Mouse (Mus musculus) A20 (cell line): ENCODE measurements around the gene Dmrtb1.

ENCODE experiments used
- DNase-seq: peaks from one replicate; pipeline ENCODE4 v3.0.0-alpha.2; 2011; ENCODE audit warnings: low read depth, low spot score

Dmrtb1 gene

DNA sequence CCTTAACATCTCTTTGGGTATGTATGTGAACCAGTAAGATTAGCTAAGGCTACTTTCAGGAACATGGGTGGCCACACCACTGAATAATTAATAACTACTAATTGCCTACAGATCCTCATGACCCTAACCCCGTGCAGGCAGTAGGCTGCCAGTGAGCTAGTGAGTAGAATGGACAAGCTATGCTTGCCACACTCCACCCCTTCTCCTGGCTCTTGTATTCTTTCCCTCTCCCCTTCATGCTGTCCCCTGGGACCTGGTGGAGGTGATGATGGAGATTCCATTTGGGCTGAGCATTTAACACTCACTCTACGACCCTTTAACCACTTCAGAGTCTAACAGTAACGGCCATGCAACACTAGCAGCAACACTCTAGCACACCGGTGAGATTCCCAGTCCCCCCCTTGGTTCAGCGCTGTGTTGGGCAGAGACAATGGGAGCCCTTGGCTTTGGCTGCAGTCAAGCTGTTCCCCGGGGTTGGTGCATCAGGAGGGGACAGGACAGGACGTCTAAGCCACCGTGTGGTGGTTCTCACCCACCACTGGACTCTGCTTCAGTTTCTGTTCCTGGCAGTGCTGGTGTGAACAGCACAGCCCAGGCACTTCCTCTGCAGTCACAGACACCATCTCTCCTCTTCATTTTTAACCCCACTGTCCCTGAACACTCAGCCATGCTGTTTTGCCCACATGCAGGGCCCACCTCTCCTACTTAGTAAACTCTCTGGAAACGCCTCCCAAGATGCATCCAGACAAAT lies 2.8 kb downstream of the Dmrtb1 start:
- peak; percentile 16 for DNase-seq

DNA sequence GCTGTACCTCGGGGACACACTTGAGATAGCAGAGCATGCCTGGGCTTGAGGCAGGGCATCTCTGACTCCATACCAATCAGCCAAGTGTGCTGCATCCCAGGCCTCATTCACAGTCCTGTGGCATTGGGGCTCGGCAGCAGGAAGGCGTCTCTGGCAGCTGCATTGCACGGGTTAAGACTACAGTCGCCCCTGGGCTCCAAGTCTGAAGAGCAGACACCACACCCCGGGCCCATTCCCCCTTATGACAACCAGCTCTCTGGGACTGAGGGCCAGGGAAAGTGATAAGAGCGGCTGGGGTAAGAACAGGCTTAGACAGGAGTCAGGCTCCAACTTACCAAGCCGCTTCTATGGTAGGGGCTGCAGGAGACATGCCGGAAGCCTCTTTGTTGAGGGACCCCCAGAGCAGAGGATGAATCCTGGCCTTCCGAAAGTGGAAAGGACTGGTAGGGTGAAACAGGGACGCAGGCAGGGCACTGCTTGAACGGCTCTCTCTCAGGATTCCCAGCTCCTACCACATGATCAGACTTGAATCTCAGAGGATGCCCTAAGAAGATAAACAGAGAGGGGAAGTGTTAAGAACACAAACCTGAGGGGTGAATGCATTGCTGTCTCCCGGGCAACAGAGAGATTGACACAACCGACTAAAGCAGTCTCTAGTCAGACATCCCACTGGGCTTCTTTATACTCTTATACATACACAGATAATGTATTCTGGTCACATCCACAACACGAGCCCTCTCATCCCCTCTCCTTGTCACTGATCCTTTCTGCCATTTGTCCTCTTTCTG lies 3.5 kb downstream of the Dmrtb1 start:
- DNase-seq = no peak

DNA sequence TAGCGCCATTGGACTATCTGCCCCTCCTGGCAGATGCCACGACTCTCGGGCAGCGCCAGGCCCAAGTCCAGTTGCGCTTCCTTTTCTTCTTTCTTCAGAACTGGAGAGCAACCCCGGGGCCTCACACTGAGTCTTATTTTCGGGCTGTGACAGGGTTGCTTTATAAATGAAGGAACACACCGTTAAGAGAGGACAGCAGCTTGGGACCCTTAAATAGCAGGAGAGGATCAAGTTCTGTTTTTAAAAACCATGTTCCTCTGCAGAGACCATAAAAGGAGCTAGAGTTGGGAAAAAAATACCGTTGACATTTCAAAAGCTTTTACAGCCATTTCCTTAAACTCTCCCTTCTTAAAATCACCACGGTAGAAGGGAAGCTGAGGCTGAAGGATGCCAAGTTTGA lies 8.4 kb downstream of the Dmrtb1 start:
- DNase-seq = no peak

DNA sequence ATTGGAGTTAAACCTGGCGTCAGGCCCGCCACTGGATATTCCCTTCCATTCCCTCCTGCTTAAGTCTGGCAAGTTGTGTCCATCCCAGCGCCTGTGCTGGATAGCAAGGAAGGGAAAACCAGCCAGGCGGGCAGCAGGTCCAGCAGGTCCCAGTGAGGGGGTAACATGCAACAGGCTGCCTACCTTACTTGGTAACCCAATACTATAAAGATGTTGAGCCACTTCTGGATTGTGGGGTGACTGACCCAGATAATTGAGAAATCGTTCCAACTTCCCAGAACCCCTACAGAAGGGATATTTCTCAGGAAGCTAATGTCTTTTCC lies 9.7 kb downstream of the Dmrtb1 start:
- DNase-seq = no peak

DNA sequence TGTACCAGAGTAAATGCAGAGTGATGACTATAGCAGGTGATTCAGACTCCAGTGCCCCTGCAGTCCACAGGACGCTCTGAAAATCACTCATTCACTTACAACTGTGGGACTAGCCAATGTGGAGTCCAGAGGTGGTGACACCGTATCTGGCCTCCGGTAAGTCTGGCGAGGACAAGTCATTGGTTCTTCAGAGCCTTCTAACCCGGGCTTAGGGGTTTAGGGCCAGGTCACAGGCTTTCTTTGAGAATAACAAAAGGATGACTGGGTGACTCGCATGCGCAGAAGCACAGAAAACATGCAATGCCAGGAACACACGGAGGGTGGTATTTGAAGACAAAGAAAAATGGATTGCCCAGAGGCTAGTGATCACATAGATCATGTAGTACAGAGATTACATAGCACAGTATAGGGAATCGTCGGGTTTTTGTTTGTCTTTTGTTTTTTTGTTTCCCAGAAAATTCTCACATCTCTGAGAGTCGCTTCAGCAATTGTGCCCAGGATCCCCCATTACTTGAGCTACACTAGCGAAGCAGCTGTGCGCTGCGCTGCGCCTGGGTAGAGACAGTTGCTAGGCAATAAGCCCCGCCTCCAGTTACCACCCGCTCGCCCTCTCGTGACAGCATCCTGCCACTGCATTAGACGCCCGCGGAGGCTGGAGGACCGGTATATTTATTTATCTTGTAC lies 10.2 kb downstream of the Dmrtb1 start:
- peak; percentile 85 for DNase-seq

DNA sequence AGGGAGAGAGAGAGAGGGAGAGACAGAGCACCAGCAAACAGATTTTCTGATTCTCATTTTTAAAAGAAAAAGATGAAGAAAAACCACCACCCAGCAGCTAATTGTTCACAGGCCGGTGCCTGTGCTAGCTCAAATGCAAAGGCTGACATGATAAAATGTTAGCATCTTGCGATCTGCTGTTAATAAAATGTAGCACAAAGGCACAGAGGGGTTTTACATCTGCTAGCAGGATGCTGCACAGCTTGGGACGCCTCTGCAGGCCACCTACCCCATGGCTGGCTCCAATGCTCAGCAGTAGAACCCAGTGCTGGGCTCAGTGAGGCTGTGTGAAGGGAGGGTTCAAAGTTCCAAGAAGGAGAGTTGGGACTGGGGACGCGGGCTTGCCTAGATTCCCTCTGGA lies 13.3 kb downstream of the Dmrtb1 start:
- no peak for DNase-seq

DNA sequence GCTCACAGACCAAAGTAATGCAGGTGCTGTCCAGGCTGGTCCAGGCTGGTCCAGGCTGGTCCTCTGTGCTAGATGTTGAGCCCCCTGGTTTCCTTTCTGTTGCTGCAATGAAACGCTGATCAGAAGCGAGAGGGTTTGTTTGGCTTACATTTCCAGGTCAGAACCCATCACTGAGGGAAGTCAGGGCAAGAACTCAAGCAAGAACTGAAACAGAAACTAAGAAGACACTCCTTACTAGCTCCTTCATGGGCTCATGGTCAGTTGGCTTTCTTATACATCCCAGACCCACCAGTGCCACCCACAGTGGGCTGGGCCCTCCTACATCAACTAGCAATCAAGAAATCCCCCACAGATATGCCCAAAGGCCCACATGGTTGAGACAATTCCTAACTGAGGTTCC lies 15.5 kb downstream of the Dmrtb1 start:
- no peak for DNase-seq

DNA sequence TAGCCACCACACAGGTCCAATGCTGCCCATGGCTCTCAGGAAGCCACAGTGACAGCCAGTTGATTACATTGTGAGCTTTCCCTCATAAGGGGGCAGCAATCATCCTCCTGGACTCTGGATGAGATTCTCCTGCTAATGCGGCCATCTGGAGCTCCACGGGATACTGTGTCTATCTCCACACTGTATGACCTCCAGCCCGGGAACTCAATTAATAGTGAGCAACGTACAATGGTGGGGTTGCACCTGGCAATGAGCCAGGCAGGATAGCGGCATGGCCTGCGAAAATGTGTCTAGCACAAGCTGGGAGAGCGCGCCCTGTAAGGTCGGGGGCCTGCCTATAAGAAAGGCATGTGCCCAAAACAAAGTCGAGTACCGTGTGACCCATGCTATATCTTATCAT lies 23.4 kb downstream of the Dmrtb1 start:
- no peak for DNase-seq

DNA sequence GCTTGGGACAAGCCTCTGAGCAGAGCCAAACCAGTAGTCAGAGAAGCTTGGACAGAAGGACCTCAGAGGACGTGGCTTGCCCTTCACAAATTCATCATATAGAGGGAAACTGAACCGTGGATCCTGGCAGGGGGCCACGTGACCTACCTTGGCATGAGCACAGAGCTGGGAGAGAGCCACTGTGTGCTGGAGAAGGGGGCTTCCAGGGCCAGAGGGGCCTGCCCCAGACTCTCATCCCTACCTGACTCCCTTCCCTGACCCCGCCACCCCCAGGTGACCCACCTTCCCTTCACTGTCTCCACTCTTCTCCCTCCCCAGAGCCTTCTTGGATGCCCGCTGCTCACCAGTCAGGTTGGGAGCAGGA lies 30.8 kb downstream of the Dmrtb1 start:
- DNase-seq = no peak

DNA sequence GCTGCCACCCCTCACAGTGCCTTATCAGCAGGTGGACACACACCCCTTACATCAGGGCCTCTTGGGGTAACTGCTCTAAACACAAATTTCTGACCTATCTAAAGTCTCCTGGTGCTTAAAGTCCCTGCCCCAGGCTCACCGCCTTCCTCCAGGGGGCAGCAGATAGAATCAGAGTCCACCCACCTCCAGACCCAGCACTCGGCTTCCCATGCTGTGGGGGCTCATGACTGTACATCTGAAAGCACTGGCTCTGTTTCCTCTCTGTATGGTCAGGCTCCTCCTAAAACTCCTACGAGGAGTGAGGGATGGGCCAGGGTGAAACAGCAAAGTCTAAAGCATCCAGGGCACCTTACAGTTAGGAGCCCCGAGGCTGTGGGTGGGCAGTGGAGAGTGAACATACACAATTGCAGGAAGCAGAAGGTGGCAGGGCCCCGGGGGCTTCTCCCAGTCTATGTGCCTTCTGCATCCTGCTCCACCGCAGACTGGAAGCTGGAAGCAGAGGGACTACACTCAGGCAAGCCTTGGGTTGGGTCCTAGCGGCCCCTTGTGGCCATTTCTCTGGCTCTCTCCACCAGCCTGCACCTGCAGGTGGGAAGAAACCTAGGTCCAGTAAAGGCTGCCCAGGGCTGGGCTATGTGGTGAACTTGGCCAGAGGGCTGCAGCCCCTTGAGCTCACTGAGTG lies 31.3 kb downstream of the Dmrtb1 start:
- DNase-seq = peak; percentile 62

DNA sequence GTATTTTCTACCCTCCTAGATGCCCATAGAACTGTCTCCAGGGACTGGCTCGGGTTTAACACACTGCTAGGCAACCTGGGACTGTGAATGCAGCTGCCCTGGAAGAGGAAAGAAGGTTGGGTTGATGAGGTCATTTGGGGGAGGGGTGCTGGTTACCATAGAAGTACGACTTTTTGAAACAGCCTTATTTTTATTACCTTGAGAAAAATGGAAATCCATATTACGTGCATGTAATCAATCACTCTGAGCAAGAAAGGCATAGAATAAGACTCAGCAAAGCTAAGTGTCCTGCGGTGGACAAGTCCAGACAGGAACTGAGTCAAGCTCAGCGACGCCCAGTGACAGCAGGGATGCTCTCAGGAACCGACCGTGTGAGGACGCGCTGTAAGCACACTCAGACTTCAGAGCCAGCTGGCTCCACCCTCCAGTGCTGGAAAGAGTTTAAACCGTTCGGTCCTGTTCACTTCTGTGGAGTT lies 33.0 kb downstream of the Dmrtb1 start:
- DNase-seq = no peak

DNA sequence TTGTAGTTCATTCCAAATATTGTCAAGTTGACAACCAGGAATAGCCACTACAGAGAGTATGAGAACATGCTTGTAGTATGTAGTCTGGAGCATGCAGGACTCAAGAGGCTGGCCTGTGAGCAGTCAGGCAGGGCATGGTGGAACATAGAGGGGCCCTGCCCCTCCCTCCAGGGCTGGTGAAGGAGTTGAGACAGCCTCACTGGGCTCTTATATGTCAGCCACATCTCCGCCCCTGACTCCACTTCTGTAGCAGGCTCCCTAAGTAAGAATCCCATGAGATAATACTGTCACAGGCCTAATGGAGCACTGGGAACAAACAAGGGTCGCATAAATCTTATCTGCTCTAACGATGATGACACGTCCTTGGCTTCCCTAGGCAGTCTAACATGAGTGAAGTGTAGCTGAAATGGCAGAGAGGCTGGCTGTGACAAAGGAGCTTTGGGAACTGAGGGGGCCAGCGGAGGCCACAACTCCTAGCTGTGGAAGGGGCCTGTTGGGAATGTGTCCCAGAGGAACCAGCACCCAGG lies 35.0 kb downstream of the Dmrtb1 start:
- no peak for DNase-seq

DNA sequence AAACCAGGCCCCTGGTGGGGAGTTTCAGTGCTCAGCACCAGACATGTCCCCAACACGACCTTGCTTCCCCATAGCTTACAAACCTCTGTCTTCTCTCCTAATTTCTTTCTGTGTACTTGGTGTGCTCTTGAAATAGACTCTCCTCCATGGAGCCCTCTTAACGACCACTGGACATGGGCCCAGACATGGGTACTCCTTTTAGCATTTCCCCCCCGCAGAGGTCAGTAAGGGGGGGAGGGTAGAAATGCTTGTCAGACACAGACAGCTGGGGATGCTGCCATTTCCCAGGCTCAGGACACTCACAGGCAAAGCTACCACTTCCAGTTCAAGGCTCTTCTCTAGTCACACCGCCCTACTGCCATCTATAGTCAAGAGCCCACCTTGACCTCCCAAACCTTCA lies 42.4 kb downstream of the Dmrtb1 start:
- DNase-seq = no peak

DNA sequence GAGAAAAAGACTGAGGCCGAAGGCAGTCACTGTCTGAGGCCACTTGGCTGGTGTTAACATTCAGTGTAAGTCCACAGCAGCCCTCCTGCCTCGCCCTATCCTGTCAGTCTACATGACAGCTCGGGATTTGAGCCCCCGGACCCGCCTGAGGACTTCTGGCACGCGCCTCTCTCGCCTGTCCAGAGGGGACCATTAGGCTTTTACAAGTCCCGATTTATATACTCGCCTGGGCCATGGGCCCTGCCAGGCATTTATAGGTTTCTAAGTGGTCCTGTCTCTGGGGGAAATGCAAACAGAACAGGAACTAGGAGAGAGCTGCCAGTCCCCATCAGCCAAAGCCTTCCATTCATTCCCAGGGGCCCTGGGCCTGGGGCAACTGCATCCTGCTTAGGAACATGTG lies 45.7 kb downstream of the Dmrtb1 start:
- no peak for DNase-seq

DNA sequence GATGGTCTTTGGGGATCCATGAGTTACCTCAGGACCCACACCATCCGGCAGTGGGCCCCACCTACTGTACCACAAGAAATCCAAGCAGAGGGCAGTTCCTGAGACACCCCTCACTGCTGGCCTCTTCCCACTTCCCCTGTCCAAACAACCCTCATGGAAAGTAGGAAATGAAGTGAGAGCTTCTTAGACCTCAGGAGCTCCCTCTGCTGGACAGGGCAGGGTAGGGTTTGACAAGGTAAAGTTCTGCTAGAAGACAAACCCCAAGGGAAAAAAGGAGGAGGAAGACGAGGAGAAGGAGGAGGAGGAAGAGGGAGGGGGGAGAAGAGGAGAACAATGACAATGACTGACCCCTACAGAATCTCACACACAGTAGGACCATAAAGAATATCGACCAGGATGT lies 46.4 kb downstream of the Dmrtb1 start:
- DNase-seq = peak; percentile 50

DNA sequence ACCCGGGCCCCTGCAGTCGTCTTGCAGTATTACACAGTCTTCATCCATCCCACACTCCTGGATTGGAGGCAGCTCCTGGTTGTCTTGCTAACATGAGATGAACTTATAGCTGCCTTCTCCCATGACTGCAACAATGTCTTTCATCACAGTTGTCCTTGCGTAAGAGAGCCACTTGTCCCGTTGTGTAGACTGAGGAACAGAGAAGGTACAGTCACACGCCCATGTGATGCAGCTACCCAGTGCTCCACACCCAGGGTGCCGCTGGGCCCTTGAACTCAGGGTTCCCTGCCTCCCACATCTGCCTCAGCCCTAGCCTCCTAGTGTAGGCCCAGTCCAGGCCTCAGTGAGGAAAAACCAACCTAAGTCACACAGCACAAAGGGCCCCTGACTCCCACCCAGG lies 47.9 kb downstream of the Dmrtb1 start:
- DNase-seq = no peak

DNA sequence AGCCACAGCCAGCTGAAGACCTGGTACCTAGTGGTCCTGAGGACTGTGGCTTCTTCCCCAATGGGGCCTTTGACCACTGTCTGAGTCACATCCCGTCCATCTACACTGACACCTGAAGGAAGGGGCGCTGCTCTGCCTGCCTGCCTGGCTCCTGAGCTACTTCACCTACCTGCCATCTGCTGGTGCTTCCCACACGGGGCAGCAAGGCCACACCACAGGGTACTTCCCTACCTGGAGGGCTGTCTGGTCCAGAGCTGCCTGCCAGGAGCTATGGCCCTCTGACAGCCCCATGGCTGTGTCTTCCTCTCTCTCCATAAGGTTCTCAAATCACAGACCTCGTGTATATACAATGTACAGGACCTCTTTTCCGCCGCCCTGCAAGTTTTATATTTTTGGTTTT lies 49.4 kb downstream of the Dmrtb1 start:
- no peak for DNase-seq

DNA sequence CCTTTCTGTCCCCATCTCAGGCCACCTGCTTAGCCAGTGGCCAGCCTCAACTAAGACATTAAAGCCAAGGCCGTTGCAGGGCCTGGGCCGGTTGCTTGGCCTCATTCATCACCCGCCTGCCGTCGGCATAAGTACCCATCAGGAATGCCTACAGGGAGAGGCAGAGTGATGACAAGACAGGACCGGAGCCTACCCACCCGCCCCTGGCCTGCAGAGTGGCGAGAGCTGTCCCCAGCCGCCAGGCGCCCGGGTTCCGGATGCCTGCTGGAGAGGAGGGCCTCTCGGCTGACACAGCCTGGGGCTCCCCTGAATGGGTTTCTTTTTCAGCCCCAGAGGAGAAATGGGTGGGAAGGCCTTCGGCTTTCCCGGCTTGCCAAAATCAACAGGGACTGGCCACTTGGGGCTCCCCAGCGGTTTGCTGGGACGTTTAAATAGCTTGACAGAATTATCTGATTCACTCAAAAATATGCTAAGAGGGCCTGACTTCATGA lies 55.1 kb downstream of the Dmrtb1 start:
- no peak for DNase-seq

DNA sequence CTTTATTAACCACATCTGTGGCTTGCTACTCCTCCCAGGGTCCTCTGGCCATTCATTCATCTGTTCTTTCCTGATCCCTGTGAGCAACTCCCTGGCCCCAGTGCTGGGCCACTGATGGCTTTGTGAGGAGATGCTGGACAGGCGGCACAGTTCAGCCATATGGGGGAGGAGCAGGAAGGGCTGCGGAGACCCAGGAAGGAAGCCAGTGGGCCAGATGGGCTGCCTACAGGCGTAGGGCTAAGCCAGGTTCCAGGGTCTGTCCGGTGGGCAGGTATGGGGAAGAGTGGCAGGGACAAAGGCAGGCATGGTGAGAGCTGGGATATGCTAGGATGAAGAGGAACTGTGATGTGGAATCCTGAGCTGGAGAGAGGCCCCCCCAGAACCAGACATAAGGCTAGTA lies 55.8 kb downstream of the Dmrtb1 start:
- DNase-seq = no peak
